Mouse (Mus musculus) heart, embryonic 13.5 days (tissue): ENCODE results near the gene Slc5a4b. TPM values are rescaled to one million over a fixed set of nuclear protein-coding genes. Genes with fewer than 3 reads are reported as not detected.

Source experiments
- ATAC-seq: fragments of 200-750 bp; cut with Nextera tagmentation; 2 replicates; pipeline ENCODE4 v1.8.0; 2017; ENCODE audit warnings: moderate TSS enrichment; ENCODE audit not compliant: insufficient number of reproducible peaks, low FRiP score, low TSS enrichment; ENCODE audit errors: extremely low read depth
- H3K27ac ChIP-seq: fragments of 300-500 bp; sonication (generic); replicated peaks from 2 replicates; pipeline ENCODE4 v1.5.1; 2015; ENCODE audit warnings: moderate library complexity, mild to moderate bottlenecking, inconsistent platforms
- H3K27me3 ChIP-seq: fragments of 300-500 bp; sonication (generic); replicated peaks from 2 replicates; pipeline ENCODE4 v1.6.1; 2015; ENCODE audit warnings: mild to moderate bottlenecking, inconsistent platforms
- H3K36me3 ChIP-seq: fragments of 300-500 bp; sonication (generic); 2 replicates; pipeline ENCODE4 v1.6.1; 2015; ENCODE audit warnings: mild to moderate bottlenecking, inconsistent platforms
- H3K4me1 ChIP-seq: fragments of 300-500 bp; sonication (generic); 2 replicates; pipeline ENCODE4 v1.6.1; 2015; ENCODE audit warnings: inconsistent platforms
- H3K4me2 ChIP-seq: fragments of 300-500 bp; sonication (generic); 2 replicates; pipeline ENCODE4 v1.6.1; 2015; ENCODE audit warnings: inconsistent platforms, mild to moderate bottlenecking, moderate library complexity
- H3K4me3 ChIP-seq: fragments of 300-500 bp; sonication (generic); 2 replicates; pipeline ENCODE4 v1.5.1; 2015; ENCODE audit warnings: moderate library complexity, mild to moderate bottlenecking, inconsistent platforms
- H3K9ac ChIP-seq: fragments of 300-500 bp; sonication (generic); 2 replicates; pipeline ENCODE4 v1.6.1; 2015; ENCODE audit warnings: inconsistent platforms, mild to moderate bottlenecking, moderate library complexity
- H3K9me3 ChIP-seq: fragments of 300-500 bp; sonication (generic); 2 replicates; pipeline ENCODE4 v1.6.1; 2016; ENCODE audit warnings: inconsistent platforms
- whole genome bisulfite sequencing: fragments of 180-500 bp; shearing (Covaris S2); methylation state at CpG from one replicate; pipeline ENCODE4 v1.1.7; 2015; ENCODE audit warnings: mixed read lengths; 5-methylcytosine and 5-hydroxymethylcytosine counted together
- polyA plus RNA-seq: library from polyadenylated mRNA; unstranded; fragments of >200 nt; fragmentation: Nextera tagmentation; extraction: Ambion mirVana; gene quantifications from 2 replicates; pipeline ENCODE4 v1.2.1, GENCODE M21; 2015

Slc5a4b gene
- polyA plus RNA-seq = not detected in 2 replicates

GRCm38 (mm10) chr10:76110861-76111260 is at the start of gene Slc5a4b:
Gene Slc5a4b, minus strand, starts transcription at chr10:76110961.
- no peak for ATAC-seq
- H3K27ac ChIP-seq = no peak within 1 kb of the TSS
- no peaks in the 10 kb centered on the region for H3K9me3 ChIP-seq
- no peaks in the 10 kb centered on the region for H3K36me3 ChIP-seq
- H3K27me3 ChIP-seq = no peaks in the 10 kb centered on the region
- no peak within 1 kb of the TSS for H3K4me2 ChIP-seq
- 78% methylated on average over 4 of the region's 4 CpGs for WGBS
- H3K4me3 ChIP-seq = no peak within 1 kb of the TSS
- H3K9ac ChIP-seq = no peak within 1 kb of the TSS
- H3K4me1 ChIP-seq = no peaks in the 10 kb centered on the region

GRCm38 (mm10) chr10:76158009-76158408 is 47.2 kb upstream of the Slc5a4b start:
- Histone ChIP-seq H3K9me3 (no peaks in the 10 kb centered on the region), H3K4me3 (no peak overlapping the region), H3K27me3 (0 out of 2 replicates have a peak, but pooled peaks cover 4% of the 10 kb centered on the region), H3K27ac (no peak overlapping the region), H3K4me1 (no peaks in the 10 kb centered on the region), H3K9ac (no peak overlapping the region), H3K36me3 (no peaks in the 10 kb centered on the region), H3K4me2 (no peak overlapping the region)
- 67% methylated on average over 1 of the region's 1 CpGs for WGBS
- ATAC-seq = no peak

- 71% methylated on average over 5 of the region's 5 CpGs for WGBS
- H3K27me3 ChIP-seq = 0 out of 2 replicates have a peak, but pooled peaks cover 4% of the 10 kb centered on the region
Observed at GRCm38 (mm10) chr10:76157528-76157927, 46.8 kb upstream of the Slc5a4b start.

DNA sequence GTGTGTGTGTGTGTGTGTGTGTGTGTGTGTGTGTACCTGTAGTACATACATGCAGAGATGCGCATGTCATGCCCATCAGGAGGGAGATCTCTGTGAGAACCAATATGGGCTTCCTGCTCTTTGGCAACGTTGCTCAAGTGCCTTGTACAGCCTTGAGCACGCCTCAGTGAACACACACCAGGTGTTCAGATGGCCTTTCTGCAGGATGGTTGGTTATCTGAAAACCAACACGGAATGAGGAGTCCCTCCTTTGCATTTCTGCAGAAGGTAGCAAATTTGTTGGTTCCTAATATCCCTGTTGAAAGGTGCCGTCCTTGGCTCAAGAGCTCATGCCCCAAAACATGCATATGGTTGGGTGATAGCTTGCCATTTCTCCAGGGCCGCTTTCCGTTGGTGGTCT is 45.1 kb upstream of the Slc5a4b start:
- H3K9me3 ChIP-seq = no peaks in the 10 kb centered on the region
- 0 out of 2 replicates have a peak, but pooled peaks cover 4% of the 10 kb centered on the region for H3K27me3 ChIP-seq
- H3K9ac ChIP-seq = no peak overlapping the region
- whole genome bisulfite sequencing = 78% methylated on average over 7 of the region's 7 CpGs
- no peak overlapping the region for H3K4me2 ChIP-seq
- no peak overlapping the region for H3K4me3 ChIP-seq
- no peak for ATAC-seq
- no peak overlapping the region for H3K27ac ChIP-seq
- no peaks in the 10 kb centered on the region for H3K4me1 ChIP-seq
- H3K36me3 ChIP-seq = no peaks in the 10 kb centered on the region

More at GRCm38 (mm10) chr10:76157528-76157927, 46.8 kb upstream of the Slc5a4b start:
- Histone ChIP-seq H3K9ac (no peak overlapping the region), H3K36me3 (no peaks in the 10 kb centered on the region), H3K27ac (no peak overlapping the region), H3K4me3 (no peak overlapping the region), H3K9me3 (no peaks in the 10 kb centered on the region), H3K4me1 (no peaks in the 10 kb centered on the region), H3K4me2 (no peak overlapping the region)
- no peak for ATAC-seq

DNA sequence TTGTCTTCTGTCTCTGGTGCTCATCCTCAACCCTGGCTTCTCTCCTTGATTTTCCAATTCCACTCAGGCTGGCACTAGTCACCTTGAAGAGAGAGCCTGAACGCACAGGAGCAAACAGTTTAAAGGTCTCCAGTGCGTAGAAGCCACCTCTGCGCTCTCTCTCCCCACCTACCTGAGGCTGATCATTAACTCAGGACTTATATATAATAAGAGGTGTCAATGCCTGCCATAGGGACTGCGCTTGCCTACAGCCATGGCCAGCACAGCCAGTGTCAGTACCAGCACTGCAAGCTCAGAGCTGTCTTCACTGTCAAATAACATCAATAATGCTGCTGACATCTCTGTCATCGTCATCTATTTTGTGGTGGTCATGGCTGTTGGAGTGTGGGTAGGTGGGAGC is 36.5 kb upstream of the Slc5a4b start, which contains the start of gene Slc5a4a:
Slc5a4a (plus strand) TSS at position 174 of the 400 bp plus-strand sequence.
- Histone ChIP-seq H3K4me2 (no peak within 1 kb of the TSS), H3K27ac (no peak within 1 kb of the TSS), H3K9ac (no peak within 1 kb of the TSS), H3K27me3 (peaks cover 12% of the 10 kb centered on the region), H3K4me1 (no peaks in the 10 kb centered on the region), H3K36me3 (no peaks in the 10 kb centered on the region), H3K9me3 (no peaks in the 10 kb centered on the region), H3K4me3 (no peak within 1 kb of the TSS)
- WGBS = 87% methylated on average over 5 of the region's 5 CpGs
- ATAC-seq = no peak

DNA sequence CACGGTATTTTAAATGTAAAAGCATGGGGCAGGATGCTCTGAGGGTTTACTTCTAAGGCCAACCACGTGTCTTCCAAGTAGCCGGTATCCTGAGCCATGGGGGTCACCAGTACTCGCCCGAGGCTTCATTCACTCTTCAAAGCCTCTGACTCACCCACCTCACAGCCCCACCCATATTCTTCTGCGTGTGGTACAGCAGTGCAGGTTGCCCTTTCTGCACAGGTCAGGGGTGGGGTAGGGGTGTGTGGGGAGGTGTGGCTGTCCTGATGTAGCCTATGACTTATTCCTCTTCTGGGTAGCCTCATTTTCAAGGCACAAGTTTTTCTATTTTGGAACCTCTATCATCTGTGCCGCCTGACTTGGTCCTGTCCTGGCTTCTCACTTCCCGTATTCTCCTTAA is 36.1 kb upstream of the Slc5a4b start:
- Histone ChIP-seq H3K27ac (no peak overlapping the region), H3K36me3 (no peaks in the 10 kb centered on the region), H3K4me3 (no peak overlapping the region), H3K9me3 (no peaks in the 10 kb centered on the region), H3K4me1 (no peaks in the 10 kb centered on the region), H3K27me3 (peaks cover 12% of the 10 kb centered on the region), H3K9ac (no peak overlapping the region), H3K4me2 (no peak overlapping the region)
- ATAC-seq = no peak
- 59% methylated on average over 8 of the region's 8 CpGs for whole genome bisulfite sequencing

DNA sequence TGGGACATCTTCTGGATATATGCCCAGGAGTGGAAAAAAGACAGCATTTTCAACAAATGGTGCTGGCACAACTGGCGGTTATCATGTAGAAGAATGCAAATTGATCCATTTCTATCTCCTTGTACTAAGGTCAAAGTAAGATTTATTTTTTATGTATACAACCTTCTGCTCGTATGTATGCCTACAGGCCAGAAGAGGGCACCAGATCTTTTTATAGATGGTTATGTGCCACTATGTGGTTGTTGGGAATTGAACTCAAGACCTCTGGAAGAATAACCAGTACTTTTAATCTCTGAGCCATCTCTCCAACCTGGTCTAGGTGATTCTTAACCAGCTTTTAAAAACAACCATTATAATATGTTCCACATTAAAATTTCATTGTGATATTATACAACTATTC is 25.6 kb upstream of the Slc5a4b start:
- Histone ChIP-seq H3K4me2 (no peak overlapping the region), H3K27me3 (no peaks in the 10 kb centered on the region), H3K9ac (no peak overlapping the region), H3K4me3 (no peak overlapping the region), H3K4me1 (no peaks in the 10 kb centered on the region), H3K27ac (no peak overlapping the region), H3K9me3 (no peaks in the 10 kb centered on the region), H3K36me3 (no peaks in the 10 kb centered on the region)
- ATAC-seq = no peak
- WGBS = 53% methylated on average over 2 of the region's 2 CpGs

DNA sequence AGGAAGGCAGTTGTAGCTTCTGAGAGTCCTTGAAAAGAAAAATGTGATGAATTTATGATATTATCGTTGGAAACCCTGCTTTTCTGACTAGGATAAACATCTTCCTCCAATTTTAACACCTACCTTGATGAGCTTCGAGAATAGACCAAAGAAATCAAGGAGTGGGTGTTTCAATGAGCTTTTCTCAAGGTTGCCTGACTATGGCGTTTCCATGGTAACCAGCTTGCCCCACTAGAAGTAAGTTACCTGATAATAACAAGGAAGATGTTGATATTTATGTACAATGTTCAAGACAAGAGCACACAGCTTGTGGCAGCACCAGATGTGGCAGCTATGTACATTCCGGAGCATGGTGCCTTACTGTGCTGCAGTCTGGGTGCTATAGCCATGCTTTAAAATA is 21.7 kb upstream of the Slc5a4b start:
- Histone ChIP-seq H3K4me3 (no peak overlapping the region), H3K27ac (no peak overlapping the region), H3K4me2 (no peak overlapping the region), H3K36me3 (no peaks in the 10 kb centered on the region), H3K4me1 (no peaks in the 10 kb centered on the region), H3K9me3 (no peaks in the 10 kb centered on the region), H3K9ac (no peak overlapping the region), H3K27me3 (no peaks in the 10 kb centered on the region)
- WGBS = 66% methylated on average over 4 of the region's 4 CpGs
- no peak for ATAC-seq

DNA sequence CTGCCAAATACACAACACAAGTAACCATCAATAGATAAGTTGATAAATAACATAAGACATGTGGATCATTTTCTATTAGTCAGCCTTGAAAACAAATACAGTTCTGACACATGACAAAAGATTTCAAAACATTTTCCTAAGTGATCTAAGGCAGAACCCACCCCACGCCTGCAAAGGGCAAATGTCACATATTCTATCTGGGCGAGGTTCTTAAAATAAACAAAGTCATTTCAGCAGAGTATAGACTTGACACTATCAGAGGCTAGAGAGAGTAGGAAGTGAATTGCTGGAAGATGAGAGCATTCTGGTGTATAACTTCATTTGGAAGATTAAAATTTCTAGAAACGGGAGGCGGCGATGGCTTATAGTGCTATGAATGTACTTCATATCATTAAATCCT is 10.7 kb upstream of the Slc5a4b start:
- H3K4me3 ChIP-seq = no peak overlapping the region
- H3K27me3 ChIP-seq = no peaks in the 10 kb centered on the region
- no peak overlapping the region for H3K27ac ChIP-seq
- no peak overlapping the region for H3K4me2 ChIP-seq
- 59% methylated on average over 5 of the region's 5 CpGs for whole genome bisulfite sequencing
- H3K4me1 ChIP-seq = peaks cover 11% of the 10 kb centered on the region
- ATAC-seq = no peak
- H3K36me3 ChIP-seq = no peaks in the 10 kb centered on the region
- H3K9ac ChIP-seq = no peak overlapping the region
- H3K9me3 ChIP-seq = no peaks in the 10 kb centered on the region

- Histone ChIP-seq H3K27ac (no peak overlapping the region), H3K27me3 (no peaks in the 10 kb centered on the region), H3K4me3 (no peak overlapping the region), H3K36me3 (no peaks in the 10 kb centered on the region), H3K4me1 (peaks cover 11% of the 10 kb centered on the region), H3K4me2 (no peak overlapping the region), H3K9ac (no peak overlapping the region), H3K9me3 (no peaks in the 10 kb centered on the region)
- WGBS = 31% methylated on average over 4 of the region's 4 CpGs
- ATAC-seq = no peak
Observed at GRCm38 (mm10) chr10:76120124-76120711, 9.5 kb upstream of the Slc5a4b start.

GRCm38 (mm10) chr10:76118741-76119140 is 8.0 kb upstream of the Slc5a4b start:
- no peak for ATAC-seq
- no peak overlapping the region for H3K27ac ChIP-seq
- H3K4me3 ChIP-seq = no peak overlapping the region

GRCm38 (mm10) chr10:76117966-76118365 is 7.2 kb upstream of the Slc5a4b start:
- 26% methylated on average over 5 of the region's 5 CpGs for WGBS
- Histone ChIP-seq H3K9ac (no peak overlapping the region), H3K4me2 (no peak overlapping the region), H3K4me3 (no peak overlapping the region), H3K27me3 (no peaks in the 10 kb centered on the region), H3K36me3 (no peaks in the 10 kb centered on the region), H3K27ac (no peak overlapping the region), H3K9me3 (no peaks in the 10 kb centered on the region), H3K4me1 (peaks cover 11% of the 10 kb centered on the region)
- no peak for ATAC-seq

More at GRCm38 (mm10) chr10:76118741-76119140, 8.0 kb upstream of the Slc5a4b start:
- WGBS = 3% methylated on average over 1 of the region's 1 CpGs
- Histone ChIP-seq H3K36me3 (no peaks in the 10 kb centered on the region), H3K9me3 (no peaks in the 10 kb centered on the region), H3K9ac (no peak overlapping the region), H3K4me2 (no peak overlapping the region), H3K4me1 (peaks cover 11% of the 10 kb centered on the region), H3K27me3 (no peaks in the 10 kb centered on the region)
